Mouse (Mus musculus): ENCODE measurements around the gene Cd300lb.
"Not testable (repeated sequence)": the region's sequence is repeated elsewhere in the genome, so short reads cannot be mapped to it uniquely, and the experiment has no call there.

Cd300lb gene

DNA sequence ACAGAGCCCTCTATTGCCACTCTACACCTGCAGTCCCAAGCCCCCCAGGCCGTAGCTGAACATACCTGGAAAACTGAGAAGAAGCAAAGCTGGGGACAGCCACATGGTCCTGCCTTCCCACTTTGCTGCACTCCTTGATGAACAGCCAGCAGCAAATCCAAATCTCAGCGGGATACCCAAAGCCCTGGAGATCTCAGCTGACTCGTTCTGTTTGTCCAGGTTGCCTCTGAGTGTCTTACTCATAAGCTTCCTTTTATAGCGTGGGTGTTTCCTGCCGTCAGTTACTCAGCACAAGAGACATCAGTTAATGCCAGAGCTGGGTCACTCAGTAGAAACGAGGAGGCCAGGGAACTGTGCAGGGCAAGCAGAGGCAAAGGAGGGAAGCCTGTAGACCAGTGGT, at the start of gene Cd300lb:
TSS of gene Cd300lb (minus strand) at position 243 of the 400 bp plus-strand sequence.
- peak in 1 of 2 experiments; percentile 30 for DNase-seq (ENCODE audit: low spot score in 2 of 2)

DNA sequence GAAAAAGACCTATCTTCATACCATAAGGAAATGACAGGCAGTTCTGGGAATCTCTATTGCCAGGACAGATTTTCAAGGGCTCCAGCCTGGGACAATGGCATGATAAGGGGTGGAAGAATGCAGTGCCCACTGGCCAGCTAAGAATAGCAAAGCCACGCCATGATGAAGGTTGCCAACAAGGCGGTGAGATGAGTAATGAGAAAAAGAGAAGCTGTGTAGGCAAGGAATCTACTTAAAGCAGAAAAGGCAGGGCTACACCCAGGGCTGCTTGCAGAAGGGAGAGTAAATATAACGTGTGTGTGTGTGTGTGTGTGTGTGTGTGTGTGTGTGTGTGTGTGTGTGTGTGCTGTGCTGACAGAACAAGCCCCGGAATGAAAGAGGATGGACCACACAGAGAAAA, 47.7 kb upstream of the Cd300lb start:
- peak in 1 of 2 experiments; percentile 19 for DNase-seq (ENCODE audit: low spot score in 2 of 2)

DNA sequence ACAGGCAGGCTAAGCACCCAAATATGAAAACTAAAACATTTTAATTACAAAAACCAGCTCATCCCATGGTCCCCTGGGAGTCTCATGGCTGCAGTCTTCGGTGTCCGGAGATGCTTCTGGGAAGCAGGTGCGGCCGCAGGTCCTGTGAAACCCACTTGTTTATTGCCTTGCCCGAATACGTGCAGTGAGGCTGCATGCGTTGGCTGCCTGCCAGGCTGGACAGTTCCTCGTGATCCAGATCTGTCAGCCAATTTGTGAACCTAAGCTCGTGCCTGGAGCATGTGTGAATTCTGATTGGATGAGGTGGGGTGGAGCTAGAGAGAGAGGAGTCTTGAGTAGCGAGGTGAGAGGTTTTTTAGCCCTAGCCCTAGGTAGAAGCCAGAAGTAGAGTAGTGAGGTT, 38.5 kb upstream of the Cd300lb start:
- DNase-seq (ENCODE audit: low spot score in 2 of 2): no peak

DNA sequence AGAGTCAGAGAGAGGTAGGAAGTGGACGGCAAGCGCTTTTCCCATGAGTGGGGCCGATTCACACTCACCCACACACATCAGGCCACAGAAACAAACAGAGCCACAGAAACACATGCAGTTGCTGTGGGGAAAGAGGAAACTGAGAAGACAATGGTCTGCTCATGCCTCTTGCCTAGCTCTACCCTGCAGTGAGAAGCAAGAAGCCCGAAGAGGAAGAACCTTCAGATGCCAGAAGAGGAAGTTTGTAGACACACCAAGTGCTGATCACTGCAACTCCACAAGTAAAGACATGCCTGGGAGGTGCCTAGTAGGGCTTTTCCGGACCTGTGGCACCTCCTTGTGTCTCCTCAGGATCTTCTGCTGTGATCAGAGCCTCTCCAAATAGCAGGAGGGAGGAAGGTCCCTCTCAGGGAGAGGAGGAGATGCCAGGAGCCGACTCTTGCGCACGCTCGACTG, 34.6 kb upstream of the Cd300lb start, which contains the start of gene Cd300c:
TSS of gene Cd300c (minus strand) at position 406 of the 456 bp plus-strand sequence.
- peak in 1 of 2 experiments; percentile 34 for DNase-seq (ENCODE audit: low spot score in 2 of 2)

DNA sequence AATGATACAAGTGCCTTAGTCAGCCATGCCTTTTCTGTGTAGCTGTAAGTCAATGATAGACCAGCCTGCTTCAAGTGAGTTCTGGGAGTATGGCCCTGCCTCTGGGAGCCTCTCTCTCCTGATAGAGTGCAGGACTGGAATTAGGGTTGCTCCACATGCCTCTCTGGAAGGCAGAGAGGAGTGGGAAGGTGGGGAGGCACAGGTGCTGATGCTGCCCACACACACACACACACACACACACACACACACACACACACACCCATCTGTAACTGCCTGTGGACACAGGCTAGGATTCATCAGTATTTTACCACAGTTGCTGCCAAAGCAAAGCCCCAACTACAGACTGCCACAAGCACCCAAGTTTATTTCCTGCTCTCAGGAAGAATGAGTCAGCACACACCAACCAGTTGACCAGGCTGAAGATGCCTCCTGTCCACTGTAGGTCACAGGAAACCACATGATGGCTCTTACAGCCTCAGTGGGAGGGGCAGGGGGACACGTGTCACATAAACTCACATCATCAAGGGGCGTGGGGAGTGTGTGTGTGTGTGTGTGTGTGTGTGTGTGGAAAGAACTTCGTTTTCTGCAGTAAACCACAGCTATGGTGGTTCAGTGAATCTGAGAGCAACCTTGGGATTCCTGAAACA, 31.1 kb upstream of the Cd300lb start:
- DNase-seq (ENCODE audit: low spot score in 2 of 2): peak in 1 of 2 experiments; percentile 26

DNA sequence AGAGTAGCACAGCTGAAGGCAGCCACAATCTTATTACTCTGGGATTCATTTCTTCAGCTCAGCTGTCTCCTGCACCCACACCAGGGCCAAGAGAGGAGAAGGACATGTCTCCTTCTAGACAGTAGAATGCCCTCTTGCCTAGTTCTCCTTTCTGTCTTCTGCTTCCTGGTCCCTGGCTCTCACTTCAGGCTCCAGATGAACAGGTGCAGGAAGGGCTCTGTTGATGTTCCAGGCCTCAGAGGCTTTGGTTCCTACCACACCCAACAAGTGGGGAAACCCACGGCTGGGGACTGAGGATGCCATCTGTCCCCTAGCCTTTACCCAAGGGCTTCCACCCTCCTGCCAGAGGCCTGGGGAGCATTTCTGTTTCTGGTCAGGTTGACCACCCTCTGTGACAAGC, 26.2 kb upstream of the Cd300lb start:
- DNase-seq (ENCODE audit: low spot score in 2 of 2): no peak

DNA sequence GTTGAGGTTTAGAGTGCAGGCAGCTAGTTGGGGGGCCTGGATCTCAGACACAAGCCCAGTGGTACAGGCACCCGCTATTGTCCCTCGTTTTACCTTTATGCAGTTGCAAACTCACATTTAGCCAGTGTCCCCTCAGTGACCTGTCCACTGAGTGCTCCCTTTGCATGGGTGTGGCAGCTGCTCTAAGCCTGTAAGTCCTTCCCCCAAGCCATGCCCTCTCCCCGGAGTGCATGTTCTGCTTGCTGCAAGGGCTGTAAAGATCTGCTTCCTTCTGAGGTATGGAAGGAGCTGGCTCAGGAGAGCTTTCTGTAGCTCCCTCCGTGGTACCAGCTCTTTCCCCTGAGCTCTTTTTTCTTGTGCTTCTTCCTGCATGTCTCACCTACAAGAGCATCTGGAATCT, 595 bp downstream of the Cd300lb start:
- peak in 1 of 2 experiments; percentile 47 for DNase-seq (ENCODE audit: low spot score in 2 of 2)

DNA sequence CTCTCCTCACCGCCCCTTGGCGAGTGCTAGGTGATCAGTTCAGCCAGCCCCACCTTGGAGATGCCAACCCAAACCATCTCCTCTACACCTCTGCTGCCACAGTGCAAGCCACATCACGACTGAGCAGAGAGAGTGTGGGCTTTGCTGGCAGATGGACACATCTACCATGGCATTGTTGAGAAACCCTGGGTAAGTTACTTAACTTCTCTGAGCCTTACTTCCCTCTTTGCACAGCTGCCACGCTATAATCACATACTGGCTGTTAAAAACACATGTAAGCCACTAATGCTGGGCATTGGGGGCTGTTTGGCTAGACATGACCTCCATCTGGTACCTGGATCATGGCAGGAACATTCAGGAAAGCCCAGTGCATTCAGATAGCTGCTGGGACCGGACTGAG, 3.1 kb downstream of the Cd300lb start:
- no peak for DNase-seq (ENCODE audit: low spot score in 2 of 2)

DNA sequence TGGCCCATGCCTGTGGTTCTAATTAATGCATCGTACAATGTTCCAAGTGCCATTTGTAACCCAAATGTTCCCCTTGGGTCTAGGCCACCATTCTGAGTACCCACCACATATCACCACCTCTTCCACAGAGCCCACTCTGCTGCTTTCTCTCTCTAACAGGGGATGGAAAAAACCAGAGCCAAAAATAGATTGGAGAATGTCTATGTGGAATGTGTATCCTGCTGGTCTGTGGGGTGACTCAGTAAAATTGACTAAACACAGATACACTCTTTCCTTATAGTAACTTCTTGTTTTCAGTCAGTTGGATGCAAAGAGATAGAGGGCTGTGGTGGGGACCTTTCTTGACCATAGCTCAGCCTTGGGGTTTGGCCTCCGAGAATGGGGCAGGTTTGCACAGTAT, 4.6 kb downstream of the Cd300lb start:
- no peak for DNase-seq (ENCODE audit: low spot score in 2 of 2)

DNA sequence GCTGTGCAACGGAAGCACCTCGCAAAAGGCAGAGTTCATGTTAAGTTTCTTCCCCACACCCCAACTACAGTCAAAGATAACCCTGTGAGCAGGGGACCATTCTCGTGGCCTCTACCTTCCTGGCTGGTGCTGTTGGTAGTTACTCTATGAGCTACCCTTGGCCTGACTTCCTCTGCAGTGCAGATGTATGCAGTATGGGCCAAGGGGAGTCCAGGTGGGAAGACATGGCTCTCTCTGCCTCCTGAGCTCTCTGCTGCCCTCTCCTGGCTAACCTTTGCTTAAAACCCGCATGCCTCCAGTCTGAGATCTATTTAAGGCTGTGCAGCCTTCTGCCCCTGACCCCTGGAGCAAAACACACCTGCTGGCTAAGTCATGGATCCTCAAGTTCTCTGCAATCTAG, 10.2 kb downstream of the Cd300lb start:
- DNase-seq (ENCODE audit: low spot score in 2 of 2): peak in 1 of 2 experiments; percentile 54

DNA sequence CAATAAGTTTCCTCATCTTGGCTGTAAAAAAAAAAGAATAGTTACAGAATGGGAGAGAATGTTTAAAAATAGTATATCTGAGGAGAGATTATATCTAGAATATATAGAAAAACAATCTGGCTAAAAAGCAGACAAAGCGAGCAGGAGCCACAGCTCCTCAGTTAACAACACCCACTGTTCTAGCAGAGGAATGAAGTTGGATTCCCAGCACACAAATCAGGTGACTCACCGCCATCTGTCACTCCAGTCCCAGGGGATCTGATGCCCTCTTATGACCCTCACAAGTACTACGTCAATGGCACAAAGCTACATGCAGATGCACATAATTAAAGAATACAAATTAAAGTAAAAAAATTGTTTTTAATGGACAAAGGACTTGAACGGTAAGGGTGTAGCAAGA, 11.7 kb downstream of the Cd300lb start:
- DNase-seq (ENCODE audit: low spot score in 2 of 2): peak in 1 of 2 experiments; percentile 17

DNA sequence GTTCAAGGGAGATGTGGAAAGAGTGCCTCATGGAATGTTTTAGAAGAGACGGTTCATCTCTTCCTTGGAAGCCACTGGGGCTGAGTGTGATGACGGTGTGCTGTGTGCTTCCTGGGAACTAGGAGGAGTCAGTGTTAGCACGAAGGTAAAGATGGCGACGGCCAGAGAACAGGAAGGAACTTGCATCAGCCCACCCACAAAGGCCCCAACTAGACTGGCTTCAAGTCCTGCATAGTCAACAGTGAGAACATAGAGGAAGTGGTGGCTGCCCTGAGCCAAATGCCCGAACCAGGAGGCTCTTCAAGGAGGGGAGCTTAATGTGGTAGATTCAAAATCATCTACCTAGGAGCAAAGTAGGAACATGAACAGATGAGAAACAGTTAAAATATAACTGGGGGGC, 17.1 kb downstream of the Cd300lb start:
- no peak for DNase-seq (ENCODE audit: low spot score in 2 of 2)

DNA sequence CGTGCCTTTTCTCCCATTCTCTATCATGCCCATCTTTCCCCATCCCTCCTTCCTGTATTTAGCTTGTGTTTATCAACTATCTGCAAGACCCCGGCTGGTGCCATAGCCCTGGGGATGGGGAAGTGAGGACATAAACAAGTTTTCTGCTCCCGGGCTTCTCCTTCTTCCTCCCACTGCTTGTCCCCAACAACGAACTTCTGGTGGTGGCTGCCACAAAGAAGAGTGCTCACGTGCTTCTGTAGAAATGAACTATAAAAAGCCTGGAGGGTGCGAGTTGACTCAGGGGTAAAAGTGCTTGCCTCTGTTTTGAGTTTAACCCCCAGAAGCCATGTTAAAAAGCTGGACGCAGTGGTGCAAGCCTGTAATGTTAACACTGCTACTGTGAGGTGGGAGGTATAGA, 19.2 kb downstream of the Cd300lb start:
- DNase-seq (ENCODE audit: low spot score in 2 of 2): no peak

DNA sequence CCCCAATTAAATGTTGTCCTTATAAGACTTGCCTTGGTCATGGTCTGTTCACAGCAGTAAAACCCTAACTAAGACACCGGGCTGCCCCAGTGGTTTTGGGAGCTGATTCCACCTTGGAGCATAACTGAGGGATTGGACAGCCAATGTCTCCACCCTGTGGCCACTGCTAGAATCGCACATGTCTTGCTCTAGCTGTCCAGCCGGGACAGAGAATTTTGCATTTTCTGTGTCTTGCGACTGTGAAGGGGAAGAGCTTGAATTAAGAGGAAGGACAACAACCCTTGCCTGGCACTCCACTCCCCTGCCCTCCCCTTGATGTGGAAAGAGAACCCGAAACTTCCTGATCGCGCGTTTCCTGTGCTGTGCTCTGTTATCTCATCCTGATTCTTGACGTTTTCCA, 21.3 kb downstream of the Cd300lb start:
- peak; percentile 61 to 82 for DNase-seq (ENCODE audit: low spot score in 2 of 2)

DNA sequence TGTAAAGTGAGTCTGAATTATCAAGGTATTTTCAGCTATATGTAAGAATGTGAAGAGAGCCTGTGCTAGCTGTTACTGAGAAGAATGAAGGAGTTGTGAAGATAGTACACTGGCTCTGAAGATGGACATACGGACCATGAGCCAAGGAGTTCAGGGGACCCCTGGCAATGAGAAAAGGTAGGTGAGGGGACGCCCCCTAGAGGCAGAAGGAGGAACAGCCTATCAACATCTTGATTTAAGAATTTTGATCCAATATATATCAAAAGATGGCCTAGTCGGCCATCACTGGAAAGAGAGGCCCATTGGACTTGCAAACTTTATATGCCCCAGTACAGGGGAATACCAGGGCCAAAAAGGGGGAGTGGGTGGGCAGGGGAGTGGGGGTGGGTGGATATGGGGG, 24.6 kb downstream of the Cd300lb start:
- DNase-seq (ENCODE audit: low spot score in 2 of 2): not testable (repeated sequence)

DNA sequence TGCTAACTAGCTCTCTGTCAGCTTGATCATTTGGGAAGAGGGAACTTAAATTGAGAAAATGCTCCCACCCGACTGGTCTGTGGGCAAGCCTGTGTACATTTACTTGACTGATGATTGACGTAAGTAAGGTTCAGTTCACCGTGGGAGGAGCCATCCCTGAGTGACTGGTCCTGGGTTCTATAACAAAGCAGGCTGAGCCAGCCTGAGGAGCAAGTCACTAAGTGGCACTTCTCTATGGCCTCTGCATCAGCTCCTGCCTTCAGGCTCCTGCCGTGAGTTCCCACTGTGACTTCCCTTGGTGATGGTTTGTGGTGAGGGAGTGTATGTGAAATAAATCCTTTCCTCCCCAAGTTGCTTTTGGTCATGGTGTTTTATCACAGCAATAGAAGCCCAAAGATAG, 26.1 kb downstream of the Cd300lb start:
- DNase-seq (ENCODE audit: low spot score in 2 of 2): no peak

DNA sequence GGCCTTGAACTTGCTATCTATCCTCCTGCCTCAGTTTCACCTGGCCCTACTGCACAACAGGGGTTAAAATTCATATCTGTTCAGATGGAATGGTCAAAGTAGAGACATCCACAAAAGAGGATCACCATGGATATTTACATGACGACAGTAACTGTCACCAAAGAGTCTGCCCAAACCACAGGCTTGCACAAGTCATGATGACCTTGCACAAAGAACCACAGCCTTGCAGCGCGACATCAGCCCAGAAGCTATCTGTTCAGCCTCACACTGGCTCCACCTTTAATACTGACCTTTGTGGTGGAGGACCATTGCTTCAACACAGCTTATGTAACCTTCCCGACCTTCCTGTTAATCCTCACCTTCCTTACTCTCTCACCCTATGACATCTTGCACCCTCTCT, 26.6 kb downstream of the Cd300lb start:
- DNase-seq (ENCODE audit: low spot score in 2 of 2): no peak

DNA sequence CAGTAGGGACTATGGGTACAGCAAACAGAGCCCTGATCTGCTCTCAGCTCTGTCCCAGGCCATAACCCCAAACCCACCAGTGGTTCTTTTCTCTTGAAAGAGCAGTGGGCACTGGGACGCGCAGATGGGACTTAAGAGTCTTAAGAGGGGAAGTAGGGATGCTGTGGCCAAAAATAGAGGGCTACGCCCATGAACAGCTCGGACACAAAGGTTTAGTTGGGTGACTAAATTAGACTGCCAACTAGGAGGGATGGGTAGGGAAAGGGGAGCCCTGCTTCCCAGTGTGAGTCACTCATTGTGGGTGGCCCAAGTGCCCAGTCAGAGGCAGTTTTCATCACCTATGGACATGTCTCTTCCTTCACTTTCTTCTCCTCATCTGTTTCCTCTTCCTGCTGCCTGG, 31.0 kb downstream of the Cd300lb start:
- no peak for DNase-seq (ENCODE audit: low spot score in 2 of 2)

DNA sequence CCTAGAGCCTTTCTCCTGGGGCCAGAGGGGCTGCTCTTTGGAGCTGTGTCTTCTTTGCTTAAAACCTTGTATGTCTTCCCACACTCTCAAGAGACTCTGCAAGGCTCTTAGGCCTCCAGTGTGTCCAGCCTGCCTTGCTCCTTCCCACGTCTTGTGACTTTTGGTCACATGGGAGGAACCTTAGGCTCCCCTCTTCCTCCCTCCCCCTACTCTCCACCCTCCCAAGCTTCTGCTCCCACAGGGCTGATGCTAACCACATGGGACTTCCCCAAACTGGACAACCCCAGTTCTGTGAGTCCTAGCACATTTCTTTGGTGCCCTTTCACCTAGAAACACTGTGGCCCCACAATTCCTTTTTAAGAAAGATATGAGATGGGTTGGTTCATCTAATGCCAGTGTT, 36.2 kb downstream of the Cd300lb start:
- no peak for DNase-seq (ENCODE audit: low spot score in 2 of 2)

DNA sequence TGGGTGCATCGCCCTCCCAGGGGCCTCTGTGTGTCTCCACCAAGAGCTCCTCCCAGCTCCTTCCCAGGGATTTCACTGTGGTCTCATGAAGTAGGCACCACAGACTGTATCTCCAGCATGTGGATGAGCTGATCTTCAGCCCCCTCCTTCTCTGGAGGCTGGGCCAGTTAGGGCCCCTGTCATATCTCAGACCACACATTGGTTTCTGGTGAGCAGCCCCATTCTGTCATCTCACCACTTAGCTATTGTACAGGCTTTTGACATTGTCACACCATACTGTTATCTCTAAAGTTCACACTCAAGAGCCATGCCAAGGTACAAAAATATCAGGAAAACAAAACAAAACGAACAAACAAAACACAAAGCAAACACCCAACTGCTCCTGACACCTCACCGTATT, 38.1 kb downstream of the Cd300lb start:
- DNase-seq (ENCODE audit: low spot score in 2 of 2): no peak

DNA sequence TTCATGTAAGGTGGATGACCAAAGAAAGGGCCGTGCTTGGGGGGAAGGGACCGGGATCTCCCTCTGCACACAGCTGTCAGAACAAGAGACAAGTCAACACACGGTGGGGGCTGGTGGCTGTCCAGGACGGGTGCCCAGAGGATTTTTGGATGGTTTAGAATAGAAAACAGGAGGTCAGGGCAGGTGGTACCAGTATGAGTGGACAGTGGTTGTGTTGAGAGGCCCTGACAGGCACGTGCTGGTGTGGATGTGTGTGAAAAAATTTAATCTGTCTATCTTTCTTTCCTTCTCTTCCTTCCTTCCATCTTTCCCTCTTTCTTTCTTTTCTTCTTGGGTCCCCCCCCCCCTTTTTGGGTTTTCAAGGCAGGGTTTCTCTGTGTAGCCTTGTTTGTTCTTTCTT, 43.6 kb downstream of the Cd300lb start:
- DNase-seq (ENCODE audit: low spot score in 2 of 2): no peak

DNA sequence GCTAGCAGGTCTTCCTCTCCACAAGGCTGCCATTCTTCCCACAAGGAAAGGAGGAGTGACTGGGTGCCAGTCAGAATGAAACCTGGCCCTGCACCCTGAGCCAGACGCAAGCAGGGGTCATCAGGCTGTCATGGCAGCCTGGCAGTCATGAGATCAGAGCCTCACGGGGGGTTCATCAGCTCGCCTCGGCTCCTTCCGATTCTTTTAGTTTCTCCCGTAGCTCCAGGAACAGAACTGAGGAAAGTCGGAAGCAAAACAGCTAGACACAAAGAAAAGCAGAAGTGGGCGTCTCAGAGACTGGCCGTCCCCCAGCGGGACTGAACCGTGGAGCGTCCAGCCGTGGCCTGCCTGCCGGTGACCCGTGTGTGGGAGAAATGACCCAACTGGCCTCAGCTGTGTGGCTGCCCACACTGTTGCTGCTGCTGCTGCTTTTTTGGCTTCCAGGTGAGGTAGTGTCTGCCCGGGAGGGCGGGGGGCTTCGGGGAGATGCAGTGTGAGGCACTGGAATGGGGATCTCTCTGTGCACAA, 44.1 kb downstream of the Cd300lb start, which contains the start of gene Cd300a:
TSS of gene Cd300a (plus strand) at position 51 of the 528 bp plus-strand sequence.
- DNase-seq (ENCODE audit: low spot score in 2 of 2): no peak

DNA sequence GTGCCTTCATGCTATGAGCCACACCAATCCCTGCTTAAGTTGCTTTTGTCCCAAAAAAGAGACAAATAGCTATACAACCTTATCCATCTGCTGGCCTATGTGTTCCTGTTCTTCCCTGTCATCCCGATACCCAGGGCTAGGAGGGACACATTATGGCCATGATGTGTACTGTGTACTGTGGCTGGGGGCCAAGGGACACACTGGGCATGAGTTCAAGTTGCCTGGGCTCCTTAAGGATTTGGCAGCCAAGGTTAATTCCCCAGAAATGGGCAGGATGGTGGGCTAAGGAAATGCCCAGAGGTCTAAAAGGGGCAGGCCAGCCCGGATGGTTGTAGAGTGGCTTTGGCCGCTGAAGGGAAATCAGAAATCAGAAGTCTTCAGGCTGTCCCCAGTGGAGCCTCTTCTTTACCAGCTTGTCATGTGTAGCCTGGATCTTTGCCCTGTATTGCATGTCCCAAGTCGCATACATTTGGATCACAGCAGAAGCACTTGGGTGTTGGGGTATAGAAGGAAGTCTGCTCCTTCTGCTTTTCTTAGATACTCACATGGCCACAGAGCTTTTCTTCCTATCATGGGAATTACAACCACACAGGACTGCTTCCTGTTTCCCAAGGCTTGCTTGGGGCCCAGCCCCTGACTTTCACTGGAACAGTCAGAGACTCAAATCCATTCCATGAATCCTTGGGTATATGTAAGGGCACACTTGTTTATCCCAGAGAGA, 49.6 kb downstream of the Cd300lb start:
- no peak for DNase-seq (ENCODE audit: low spot score in 2 of 2)
